In genomic region chr8:70487993-70488796, GRCm38 (mm10) we compare ENCODE assay signal across 9 mouse cellular contexts. TPM values are rescaled to one million over a fixed set of nuclear protein-coding genes. Genes with fewer than 3 reads are reported as not detected.
DNase-seq lines count a peak whose midpoint lies in the region; ATAC-seq and TF ChIP-seq lines count a peak whose summit lies in the region.
"Had no signal": no experiment of that assay in that cellular context is flagged by ENCODE, and none has a peak within 500 bp of the region (broad histone marks: within the 10 kb centered on the region; RNA-seq: fewer than 3 reads in every experiment).

No protein-coding gene starts in this region.

- intact Hi-C loops in left cerebral cortex, adult 2 months (cut with DNase I), result no loop called here
- intact Hi-C loops in left cerebral cortex, postnatal 36 days (cut with DNase I), result loop anchor here (5.0 kb wide), 2 partner anchors 36 to 71 kb away; no protein-coding TSS in a partner anchor

- ATAC-seq in forebrain, embryonic 11.5 days (replicated peaks; ENCODE audit: low FRiP score), result no peak

- H3K4me2 ChIP-seq in forebrain, embryonic 11.5 days (ENCODE audit: low read depth, low read length, severe bottlenecking), result peak overlapping the region; percentile 50

- no peak overlapping the region for H3K27ac ChIP-seq in left cerebral cortex, adult 2 months
- H3K27ac ChIP-seq in forebrain, embryonic 11.5 days (ENCODE audit: low read depth, low read length), result no peak overlapping the region

- H3K36me3 ChIP-seq in forebrain, embryonic 11.5 days (ENCODE audit: control insufficient read depth, insufficient read depth, low read length), result no peaks in the 10 kb centered on the region

- H3K4me3 ChIP-seq in left cerebral cortex, adult 2 months, result peak overlapping the region; percentile 43
- H3K4me3 ChIP-seq in forebrain, embryonic 11.5 days (ENCODE audit: low read depth, low read length), result peak overlapping the region; percentile 23
- H3K4me3 ChIP-seq: myocyte had no signal

- DNase-seq in left cerebral cortex, adult 2 months (ENCODE audit: extremely low spot score in 1 of 2, low spot score in 2 of 2), result no peak
- no peak for DNase-seq in left cerebral cortex, postnatal 36 days (ENCODE audit: low spot score in 2 of 2)
- peak; percentile 70 for DNase-seq in forebrain, embryonic 11.5 days (ENCODE audit: low spot score)
- DNase-seq in kidney, postnatal 10 days, result peak; percentile 54
- peak; percentile 65 for DNase-seq in lung, postnatal 36 days
- DNase-seq in yolk sac, embryonic 10.5 days (ENCODE audit: low spot score), result peak; percentile 83
- no peak for DNase-seq in right cerebral cortex, postnatal 10 days (ENCODE audit: low spot score in 2 of 2)
- no peak for DNase-seq in cerebellum, adult 8-10 months

- H3K9me3 ChIP-seq in forebrain, embryonic 11.5 days (ENCODE audit: control insufficient read depth, low read length), result no peaks in the 10 kb centered on the region

- peaks cover 21% of the 10 kb centered on the region for H3K4me1 ChIP-seq in forebrain, embryonic 11.5 days (replicated peaks; ENCODE audit: control insufficient read depth, insufficient read depth, low read length)

- H3K9ac ChIP-seq in forebrain, embryonic 11.5 days (ENCODE audit: low read length), result no peak overlapping the region

- WGBS in forebrain, embryonic 11.5 days, result 2% methylated on average over 54 of the region's 55 CpGs

- H3K27me3 ChIP-seq in forebrain, embryonic 11.5 days (ENCODE audit: control insufficient read depth, insufficient read depth, low read length), result peaks cover 84% of the 10 kb centered on the region

- TF ChIP-seq CTCF in left cerebral cortex, adult 2 months (IDR thresholded peaks at IDR 0.05), result no peak

RNA-seq across cellular contexts. Expression of gene Tmem59l, which starts 1.0 kb away (rescaled TPM):
- 100 to 1,000 TPM; 295 to 302 TPM for total RNA-seq in left cerebral cortex, adult 2 months (2021)
- 100 to 1,000 TPM; 279 to 317 TPM for total RNA-seq in left cerebral cortex, postnatal 36 days (2021)
- polyA plus RNA-seq in forebrain, embryonic 11.5 days (2014; fragmentation: Nextera tagmentation; extraction: Ambion mirVana), result 10.4 and 10.6 TPM in 2 replicates

RNA-seq across cellular contexts. Expression of gene Crlf1, which starts 4.8 kb away (rescaled TPM):
- 1 to 10 TPM; 2.6 to 3.0 TPM for total RNA-seq in left cerebral cortex, adult 2 months (2021)
- total RNA-seq in left cerebral cortex, postnatal 36 days (2021), result 1 to 10 TPM; 4.1 to 4.6 TPM
- polyA plus RNA-seq in forebrain, embryonic 11.5 days (2014; fragmentation: Nextera tagmentation; extraction: Ambion mirVana), result 4.9 and 10.9 TPM in 2 replicates

RNA-seq across cellular contexts. Expression of gene Klhl26, which starts 11.4 kb away (rescaled TPM):
- 10 to 100 TPM; 43.7 to 44.4 TPM for total RNA-seq in left cerebral cortex, adult 2 months (2021)
- total RNA-seq in left cerebral cortex, postnatal 36 days (2021), result 10 to 100 TPM; 43.6 to 44.6 TPM
- polyA plus RNA-seq in forebrain, embryonic 11.5 days (2014; fragmentation: Nextera tagmentation; extraction: Ambion mirVana), result 17.5 and 19.5 TPM in 2 replicates

RNA-seq across cellular contexts. Expression of gene Rex1bd, which starts 18.4 kb away (rescaled TPM):
- total RNA-seq in left cerebral cortex, adult 2 months (2021), result 100 to 1,000 TPM; 108 to 110 TPM
- total RNA-seq in left cerebral cortex, postnatal 36 days (2021), result 100 to 1,000 TPM; 106 to 108 TPM
- polyA plus RNA-seq in forebrain, embryonic 11.5 days (2014; fragmentation: Nextera tagmentation; extraction: Ambion mirVana), result 113 and 123 TPM in 2 replicates

RNA-seq across cellular contexts. Expression of gene Uba52, which starts 22.4 kb away (rescaled TPM):
- 100 to 1,000 TPM; 788 to 861 TPM for total RNA-seq in left cerebral cortex, adult 2 months (2021)
- total RNA-seq in left cerebral cortex, postnatal 36 days (2021), result 100 to 1,000 TPM; 828 to 997 TPM
- polyA plus RNA-seq in forebrain, embryonic 11.5 days (2014; fragmentation: Nextera tagmentation; extraction: Ambion mirVana), result 715 TPM in 2 replicates

Comparison
In these comparisons a context has a peak if more than half of its experiments do, and no peak if none do; other contexts are left out.
1. DNase-seq: peak in forebrain, embryonic 11.5 days (single experiment), kidney, postnatal 10 days (single experiment), lung, postnatal 36 days (single experiment) and yolk sac, embryonic 10.5 days (single experiment); none in left cerebral cortex, adult 2 months (0 of 2), left cerebral cortex, postnatal 36 days (0 of 2), right cerebral cortex, postnatal 10 days (0 of 2) and cerebellum, adult 8-10 months (single experiment).